In the genomic region with DNA sequence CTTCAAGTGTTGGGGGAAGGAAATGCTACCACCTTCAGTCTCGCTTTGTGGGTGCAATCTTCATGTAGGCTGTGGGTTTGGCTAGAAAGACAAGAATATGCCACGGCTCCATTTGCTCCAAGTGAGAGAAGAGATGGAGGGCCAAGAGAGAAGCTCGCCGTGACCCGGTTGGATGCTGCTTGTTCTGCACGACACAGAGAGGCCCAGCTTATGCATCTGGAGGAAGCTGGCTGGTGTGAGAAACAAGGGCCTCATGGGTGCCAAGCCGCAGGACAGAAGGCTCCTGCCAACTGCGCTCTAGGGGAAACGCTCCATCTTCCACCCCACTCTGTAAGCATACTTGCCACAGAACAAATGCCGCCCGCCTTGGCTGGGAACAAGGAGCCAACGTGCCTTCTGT, we compare ENCODE assay signal across 12 mouse cellular contexts.
"Had no signal": no experiment of that assay in that cellular context is flagged by ENCODE, and none has a peak within 500 bp of the region (broad histone marks: within the 10 kb centered on the region; RNA-seq: fewer than 3 reads in every experiment).

No protein-coding gene starts in this region.

- H3K4me1 ChIP-seq: limb, embryonic 15.5 days; liver, embryonic 12.5 days; lung, embryonic 15.5 days; stomach, embryonic 15.5 days had no signal

- H3K9ac ChIP-seq: limb, embryonic 15.5 days; liver, embryonic 12.5 days; lung, embryonic 15.5 days; midbrain, embryonic 12.5 days; neural tube, embryonic 13.5 days; stomach, embryonic 15.5 days had no signal

- H3K27ac ChIP-seq: limb, embryonic 15.5 days; liver, embryonic 12.5 days; lung, embryonic 15.5 days; midbrain, embryonic 12.5 days; stomach, embryonic 15.5 days had no signal

- H3K4me3 ChIP-seq: limb, embryonic 15.5 days; liver, embryonic 12.5 days; lung, embryonic 15.5 days; midbrain, embryonic 12.5 days; neural tube, embryonic 13.5 days; stomach, embryonic 15.5 days had no signal

- H3K9me3 ChIP-seq: limb, embryonic 15.5 days; liver, embryonic 12.5 days; lung, embryonic 15.5 days; midbrain, embryonic 12.5 days; neural tube, embryonic 13.5 days; stomach, embryonic 15.5 days had no signal

- H3K36me3 ChIP-seq: limb, embryonic 15.5 days; liver, embryonic 12.5 days; lung, embryonic 15.5 days; midbrain, embryonic 12.5 days; neural tube, embryonic 13.5 days; stomach, embryonic 15.5 days had no signal

- H3K4me2 ChIP-seq: limb, embryonic 15.5 days; liver, embryonic 12.5 days; lung, embryonic 15.5 days; midbrain, embryonic 12.5 days; neural tube, embryonic 13.5 days; stomach, embryonic 15.5 days had no signal

- ATAC-seq: intestine, embryonic 16.5 days; liver, embryonic 12.5 days; midbrain, embryonic 16.5 days had no signal

- DNase-seq: kidney, adult 8-10 months; kidney, postnatal 25 days; retina, postnatal 1 day; thymus, postnatal 36 days had no signal

- H3K27me3 ChIP-seq: limb, embryonic 15.5 days; liver, embryonic 12.5 days; lung, embryonic 15.5 days; midbrain, embryonic 12.5 days; neural tube, embryonic 13.5 days; stomach, embryonic 15.5 days had no signal
